Mouse (Mus musculus): ENCODE measurements around the gene Slc20a1. TPM values are rescaled to one million over a fixed set of nuclear protein-coding genes. Genes with fewer than 3 reads are reported as not detected.

Slc20a1 gene
- polyA plus RNA-seq, 1 experiment from 2014 or later = 8.9 TPM

DNA sequence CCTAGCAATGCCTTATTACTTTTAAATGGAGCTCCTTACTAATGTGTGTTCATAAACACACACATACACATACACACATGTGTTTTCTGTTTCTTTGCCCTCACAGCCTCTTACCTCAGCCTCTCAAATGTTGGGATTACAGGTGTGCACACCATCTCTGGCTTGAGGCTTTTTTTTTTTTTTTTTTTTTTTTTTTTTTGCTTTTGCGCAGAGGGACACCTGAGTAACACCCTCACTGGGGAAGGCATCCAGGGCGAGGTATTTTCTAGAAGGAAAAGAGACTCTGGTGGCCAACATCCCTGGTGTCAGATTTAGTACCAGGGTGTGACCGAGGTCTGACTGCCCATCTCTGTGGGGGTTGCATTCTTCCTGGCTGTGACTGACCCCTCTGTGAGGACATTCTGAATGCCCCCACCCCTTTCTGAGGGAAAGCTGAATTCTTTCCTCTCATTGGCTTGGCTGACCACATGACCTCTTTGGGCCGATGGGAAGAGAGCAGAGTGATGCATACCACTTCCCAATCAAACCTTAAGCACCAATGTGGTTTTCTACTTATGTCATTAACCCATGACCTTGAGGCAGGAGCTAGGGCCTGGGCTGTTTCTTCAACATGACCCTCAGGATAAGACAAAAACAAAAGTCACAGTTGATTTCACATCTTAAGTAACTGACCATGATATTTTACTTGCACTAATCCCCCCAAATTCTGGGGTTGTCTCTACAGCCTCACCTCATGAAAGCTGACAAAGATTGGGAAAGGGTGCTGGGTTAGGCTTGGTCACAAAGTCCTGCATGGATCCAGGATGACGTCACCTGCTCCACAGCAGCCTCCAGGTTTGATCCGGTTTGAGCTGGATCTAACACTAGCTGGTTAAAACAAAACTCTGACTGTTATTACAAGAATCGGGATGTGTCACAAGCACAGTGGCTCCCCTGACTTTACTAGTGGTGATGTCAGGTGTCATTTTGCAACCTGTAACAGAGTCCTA lies 43.6 kb downstream of the Slc20a1 start:
- no peak for ATAC-seq (ENCODE audit: low FRiP score, low TSS enrichment)

DNA sequence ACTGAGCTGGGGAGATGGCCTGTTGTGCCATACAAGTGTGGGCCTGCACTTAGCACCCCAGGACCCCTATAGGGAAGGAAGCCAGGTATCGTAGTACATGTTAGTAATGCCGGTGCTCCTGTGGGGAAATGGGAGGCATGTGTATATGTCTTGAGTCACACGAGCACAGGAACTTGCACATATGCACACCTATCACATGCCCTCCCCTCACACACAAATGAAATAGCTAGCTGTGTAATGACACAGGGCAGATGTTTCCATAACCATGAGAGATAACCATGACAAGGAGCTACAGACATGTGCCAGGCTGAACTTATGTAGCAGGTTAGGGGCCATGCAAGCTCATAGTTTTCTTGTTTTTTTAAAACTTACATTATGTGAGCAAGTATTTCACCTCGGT lies 44.4 kb downstream of the Slc20a1 start:
- no peak for ATAC-seq (ENCODE audit: low FRiP score, low TSS enrichment)
- 86% methylated on average over 4 of the region's 4 CpGs for whole genome bisulfite sequencing
- DNase-seq (ENCODE audit: low spot score) = no peak

More for the DNA sequence above, 43.6 kb downstream of the Slc20a1 start:
- Histone ChIP-seq H3K4me2 (replicated peaks; ENCODE audit: low read depth) (no peak overlapping the region), H3K4me3 (ENCODE audit: low read depth, low read length) (no peak overlapping the region), H3K27ac (replicated peaks) (no peak overlapping the region), H3K9ac (ENCODE audit: low read length) (no peak overlapping the region), H3K4me1 (replicated peaks; ENCODE audit: control insufficient read depth, insufficient read depth) (no peaks in the 10 kb centered on the region), H3K36me3 (ENCODE audit: control insufficient read depth, insufficient read depth, low read length) (no peaks in the 10 kb centered on the region), H3K9me3 (ENCODE audit: control insufficient read depth, low read length) (no peaks in the 10 kb centered on the region), H3K27me3 (ENCODE audit: control insufficient read depth, insufficient read depth, low read length) (no peaks in the 10 kb centered on the region)
- DNase-seq (ENCODE audit: low spot score) = no peak
- WGBS = 52% methylated on average over 6 of the region's 7 CpGs
- no peak for TF ChIP-seq CTCF (IDR thresholded peaks at IDR 0.05; ENCODE audit: low read depth)
- no peak for TF ChIP-seq EP300 (optimal IDR thresholded peaks at IDR 0.05)

DNA sequence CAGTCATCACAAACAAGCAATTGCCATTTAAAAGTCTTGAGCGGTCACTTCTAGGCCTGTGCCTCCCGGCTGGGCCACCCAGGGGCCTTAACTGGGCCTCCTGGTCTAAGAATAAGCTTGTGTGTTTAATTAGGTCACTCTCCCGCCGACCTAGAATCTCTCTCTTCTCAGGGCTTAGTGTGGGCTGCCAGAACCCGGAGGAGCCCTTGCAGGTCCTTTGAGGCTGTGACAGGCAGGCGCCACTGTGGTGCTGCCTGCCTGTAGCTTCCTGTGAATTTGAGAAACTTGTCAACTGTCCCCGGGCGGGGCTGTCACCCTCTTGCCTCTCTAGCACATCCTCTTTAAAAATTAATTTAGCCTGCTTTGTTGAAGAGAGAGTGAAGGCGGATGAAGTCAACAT lies 45.2 kb downstream of the Slc20a1 start:
- no peak for ATAC-seq (ENCODE audit: low FRiP score, low TSS enrichment)
- DNase-seq (ENCODE audit: low spot score) = no peak
- Histone ChIP-seq H3K9ac (ENCODE audit: low read length) (no peak overlapping the region), H3K36me3 (ENCODE audit: control insufficient read depth, insufficient read depth, low read length) (no peaks in the 10 kb centered on the region), H3K4me1 (replicated peaks; ENCODE audit: control insufficient read depth, insufficient read depth) (no peaks in the 10 kb centered on the region), H3K4me2 (replicated peaks; ENCODE audit: low read depth) (no peak overlapping the region), H3K9me3 (ENCODE audit: control insufficient read depth, low read length) (no peaks in the 10 kb centered on the region), H3K4me3 (ENCODE audit: low read depth, low read length) (no peak overlapping the region), H3K27me3 (ENCODE audit: control insufficient read depth, insufficient read depth, low read length) (no peaks in the 10 kb centered on the region), H3K27ac (replicated peaks) (no peak overlapping the region)
- TF ChIP-seq EP300 (optimal IDR thresholded peaks at IDR 0.05) (no peak), CTCF (IDR thresholded peaks at IDR 0.05; ENCODE audit: low read depth) (no peak)
- WGBS = 39% methylated on average over 9 of the region's 9 CpGs

More for the DNA sequence above, 44.4 kb downstream of the Slc20a1 start:
- no peak overlapping the region for H3K4me2 ChIP-seq (replicated peaks; ENCODE audit: low read depth)
- no peak overlapping the region for H3K4me3 ChIP-seq (ENCODE audit: low read depth, low read length)
- no peak overlapping the region for H3K9ac ChIP-seq (ENCODE audit: low read length)
- no peaks in the 10 kb centered on the region for H3K4me1 ChIP-seq (replicated peaks; ENCODE audit: control insufficient read depth, insufficient read depth)
- no peaks in the 10 kb centered on the region for H3K36me3 ChIP-seq (ENCODE audit: control insufficient read depth, insufficient read depth, low read length)
- H3K27me3 ChIP-seq (ENCODE audit: control insufficient read depth, insufficient read depth, low read length) = no peaks in the 10 kb centered on the region
- H3K9me3 ChIP-seq (ENCODE audit: control insufficient read depth, low read length) = no peaks in the 10 kb centered on the region
- no peak for TF ChIP-seq CTCF (IDR thresholded peaks at IDR 0.05; ENCODE audit: low read depth)
- no peak for TF ChIP-seq EP300 (optimal IDR thresholded peaks at IDR 0.05)
- no peak overlapping the region for H3K27ac ChIP-seq (replicated peaks)

DNA sequence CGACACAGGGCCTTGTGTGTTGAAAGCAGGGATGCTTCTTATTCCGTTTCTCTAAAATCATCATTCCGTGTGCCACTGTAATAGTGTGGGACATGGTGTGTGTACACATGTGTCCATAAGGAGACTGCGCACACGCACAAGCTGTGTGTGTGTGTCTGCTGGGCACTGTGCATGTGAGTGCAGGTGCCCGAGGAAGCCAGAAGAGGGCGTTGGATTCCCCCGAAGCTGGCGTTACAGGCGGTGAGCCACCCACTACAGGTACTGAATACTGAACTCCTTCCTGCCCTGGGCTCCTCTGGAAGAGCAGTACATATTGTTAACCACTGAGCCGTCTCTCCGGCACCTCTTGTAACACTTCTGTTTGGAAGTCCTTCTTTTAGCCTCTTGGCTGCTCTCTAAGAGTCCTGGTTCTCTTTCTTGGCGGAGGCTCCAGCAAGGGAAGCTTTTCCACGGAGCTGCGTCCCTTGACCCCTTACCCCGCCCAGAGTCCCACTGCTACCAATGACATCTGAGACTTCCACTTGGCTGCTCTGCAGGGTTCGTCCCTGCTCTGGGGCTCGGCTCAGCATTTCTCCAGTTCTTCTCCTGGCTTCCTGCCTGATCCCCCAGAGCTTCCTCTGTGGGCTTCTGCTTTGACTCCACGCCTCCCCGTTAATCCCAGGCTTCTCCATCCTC lies 46.0 kb downstream of the Slc20a1 start:
- no peak for TF ChIP-seq CTCF (IDR thresholded peaks at IDR 0.05; ENCODE audit: low read depth)
- TF ChIP-seq EP300 (optimal IDR thresholded peaks at IDR 0.05) = no peak
- Histone ChIP-seq H3K27ac (replicated peaks) (no peak overlapping the region), H3K9me3 (ENCODE audit: control insufficient read depth, low read length) (no peaks in the 10 kb centered on the region), H3K4me3 (ENCODE audit: low read depth, low read length) (no peak overlapping the region), H3K9ac (ENCODE audit: low read length) (no peak overlapping the region), H3K4me2 (replicated peaks; ENCODE audit: low read depth) (no peak overlapping the region), H3K4me1 (replicated peaks; ENCODE audit: control insufficient read depth, insufficient read depth) (no peaks in the 10 kb centered on the region), H3K36me3 (ENCODE audit: control insufficient read depth, insufficient read depth, low read length) (no peaks in the 10 kb centered on the region), H3K27me3 (ENCODE audit: control insufficient read depth, insufficient read depth, low read length) (no peaks in the 10 kb centered on the region)
- WGBS = 68% methylated on average over 20 of the region's 20 CpGs
- no peak for ATAC-seq (ENCODE audit: low FRiP score, low TSS enrichment)
- no peak for DNase-seq (ENCODE audit: low spot score)

DNA sequence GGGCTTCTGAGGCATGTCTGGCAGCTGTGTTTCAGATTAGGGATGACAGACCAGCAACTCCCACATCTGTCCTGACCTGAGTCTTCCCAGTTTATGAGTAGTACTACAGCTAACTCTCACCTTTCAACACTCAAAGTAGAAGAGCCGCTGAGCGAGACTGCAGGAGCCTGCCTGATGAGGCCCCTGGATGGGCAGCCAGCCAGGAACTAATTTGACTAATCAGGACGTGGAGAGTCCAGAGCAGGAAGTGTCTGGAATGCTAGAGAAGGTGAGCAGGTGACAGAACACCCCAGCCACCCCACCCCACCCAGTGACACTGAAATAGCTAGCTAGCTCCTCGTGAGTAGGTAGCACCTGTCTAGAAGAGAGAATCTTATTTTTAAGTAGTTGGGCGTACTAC lies 47.1 kb downstream of the Slc20a1 start:
- no peak for TF ChIP-seq CTCF (IDR thresholded peaks at IDR 0.05; ENCODE audit: low read depth)
- no peak for TF ChIP-seq EP300 (optimal IDR thresholded peaks at IDR 0.05)
- no peak overlapping the region for H3K27ac ChIP-seq (replicated peaks)
- no peak overlapping the region for H3K4me2 ChIP-seq (replicated peaks; ENCODE audit: low read depth)
- no peaks in the 10 kb centered on the region for H3K36me3 ChIP-seq (ENCODE audit: control insufficient read depth, insufficient read depth, low read length)
- ATAC-seq (ENCODE audit: low FRiP score, low TSS enrichment) (peak; percentile 77), DNase-seq (ENCODE audit: low spot score) (peak; percentile 80)
- H3K9me3 ChIP-seq (ENCODE audit: control insufficient read depth, low read length) = no peaks in the 10 kb centered on the region
- no peak overlapping the region for H3K4me3 ChIP-seq (ENCODE audit: low read depth, low read length)
- no peak overlapping the region for H3K9ac ChIP-seq (ENCODE audit: low read length)
- no peaks in the 10 kb centered on the region for H3K27me3 ChIP-seq (ENCODE audit: control insufficient read depth, insufficient read depth, low read length)
- WGBS = 38% methylated on average over 5 of the region's 5 CpGs
- no peaks in the 10 kb centered on the region for H3K4me1 ChIP-seq (replicated peaks; ENCODE audit: control insufficient read depth, insufficient read depth)
